Mouse (Mus musculus) embryonic facial prominence, embryonic 14.5 days (tissue): ENCODE measurements around the gene Hinfp. TPM values are rescaled to one million over a fixed set of nuclear protein-coding genes. Genes with fewer than 3 reads are reported as not detected.

Source experiments
- ATAC-seq: fragments of 200-750 bp; cut with Nextera tagmentation; 2 replicates; pipeline ENCODE4 v1.8.0; 2017; ENCODE audit warnings: low read depth, moderate number of reproducible peaks, moderate TSS enrichment
- DNase-seq: peaks from one replicate; pipeline ENCODE4 v3.0.0-alpha.2; 2015; ENCODE audit warnings: low spot score
- H3K27ac ChIP-seq: fragments of 300-500 bp; sonication (generic); replicated peaks from 2 replicates; pipeline ENCODE4 v1.5.1; 2014; ENCODE audit warnings: low read depth, mild to moderate bottlenecking, low read length, moderate library complexity
- H3K27me3 ChIP-seq: fragments of 300-500 bp; sonication (generic); replicated peaks from 2 replicates; pipeline ENCODE4 v1.6.1; 2014; ENCODE audit warnings: low read length; ENCODE audit not compliant: control insufficient read depth, insufficient read depth
- H3K36me3 ChIP-seq: fragments of 300-500 bp; sonication (generic); 2 replicates; pipeline ENCODE4 v1.6.1; 2014; ENCODE audit warnings: low read length, mixed read lengths; ENCODE audit not compliant: control insufficient read depth, insufficient read depth
- H3K4me1 ChIP-seq: fragments of 300-500 bp; sonication (generic); 2 replicates; pipeline ENCODE4 v1.6.1; 2014; ENCODE audit warnings: antibody characterized with exemption, low read length; ENCODE audit not compliant: control insufficient read depth, insufficient read depth
- H3K4me2 ChIP-seq: fragments of 300-500 bp; sonication (generic); 2 replicates; pipeline ENCODE4 v1.6.1; 2014; ENCODE audit warnings: low read depth, mild to moderate bottlenecking, low read length, moderate library complexity, mixed read lengths
- H3K4me3 ChIP-seq: fragments of 300-500 bp; sonication (generic); 2 replicates; pipeline ENCODE4 v1.5.1; 2014; ENCODE audit warnings: low read depth, mild to moderate bottlenecking, low read length
- H3K9ac ChIP-seq: fragments of 300-500 bp; sonication (generic); 2 replicates; pipeline ENCODE4 v1.6.1; 2014; ENCODE audit warnings: low read depth, mild to moderate bottlenecking, low read length, moderate library complexity, mixed read lengths
- H3K9me3 ChIP-seq: fragments of 300-500 bp; sonication (generic); 2 replicates; pipeline ENCODE4 v1.6.1; 2016; ENCODE audit warnings: low read length; ENCODE audit not compliant: control insufficient read depth
- WGBS: fragments of 180-500 bp; shearing (Covaris S2); extraction: QIAGEN DNeasy Blood & Tissue Kit; methylation state at CpG from one replicate; pipeline ENCODE4 v1.1.7; 2014; 5-methylcytosine and 5-hydroxymethylcytosine counted together
- microRNA-seq: library from miRNA; unstranded; fragments of <30 nt; microRNA quantifications from one replicate; pipeline ENCODE4, GENCODE M21; 2016; ENCODE audit warnings: borderline number of aligned reads
- polyA plus RNA-seq: library from polyadenylated mRNA; unstranded; fragments of >200 nt; fragmentation: Nextera tagmentation; extraction: Ambion mirVana; gene quantifications from 2 replicates; pipeline ENCODE4 v1.2.1, GENCODE M21; 2014

The Hinfp gene
- polyA plus RNA-seq, 1 experiment from 2014 or later = 15.6 TPM

DNA sequence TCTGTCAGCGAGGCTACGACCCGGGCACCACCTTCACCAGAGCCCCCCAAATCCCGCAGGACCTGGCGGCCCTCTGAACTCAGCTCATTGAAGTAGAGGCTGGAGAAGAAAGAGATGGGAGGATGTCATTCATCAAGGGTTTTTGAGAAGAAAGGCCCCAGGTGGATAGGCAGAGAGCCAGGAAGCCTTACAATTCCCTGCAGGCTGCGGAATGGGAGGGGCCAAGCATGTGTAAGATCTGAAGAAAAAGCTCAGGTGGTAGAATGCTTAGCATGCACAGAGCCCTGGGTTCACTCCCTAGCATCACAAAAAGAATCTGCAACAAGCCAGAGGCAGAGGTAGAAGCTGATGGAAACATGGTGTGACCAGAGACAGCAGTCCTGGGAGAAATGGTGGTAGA is 52.0 kb downstream of the Hinfp start:
- Histone ChIP-seq H3K9me3 (no peaks in the 10 kb centered on the region), H3K27me3 (no peaks in the 10 kb centered on the region), H3K4me3 (no peak overlapping the region), H3K4me2 (no peak overlapping the region), H3K4me1 (peaks cover 16% of the 10 kb centered on the region), H3K27ac (no peak overlapping the region), H3K36me3 (no peaks in the 10 kb centered on the region), H3K9ac (no peak overlapping the region)
- DNase-seq (peak; percentile 55), ATAC-seq (no peak)
- 59% methylated on average over 6 of the region's 6 CpGs for WGBS

DNA sequence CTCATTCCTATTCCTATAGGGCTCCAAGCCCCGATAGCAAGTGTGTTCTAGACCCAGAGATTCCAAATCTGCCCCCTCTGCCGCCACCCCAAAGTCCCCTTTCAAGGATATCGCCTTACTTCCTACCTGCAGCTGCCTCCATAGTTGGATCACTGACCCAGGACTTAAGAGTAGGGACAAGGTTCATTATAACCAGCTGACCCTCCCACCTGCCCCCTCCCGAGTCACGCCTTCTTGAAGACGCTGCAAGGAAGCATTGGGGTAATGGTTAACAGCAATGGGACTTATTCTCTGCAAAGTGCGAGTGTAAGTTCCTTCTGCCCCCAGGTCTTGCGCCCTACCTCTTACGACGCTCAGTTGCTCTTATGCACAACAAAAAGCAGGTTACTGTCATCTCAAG is 54.2 kb downstream of the Hinfp start, which contains the start of gene Pdzd3:
Gene Pdzd3 (minus strand): TSS at position 158 of the 400 bp plus-strand sequence.
- Histone ChIP-seq H3K27ac (no peak within 1 kb of the TSS), H3K4me2 (no peak within 1 kb of the TSS), H3K36me3 (no peaks in the 10 kb centered on the region), H3K9me3 (no peaks in the 10 kb centered on the region), H3K4me3 (no peak within 1 kb of the TSS), H3K9ac (no peak within 1 kb of the TSS), H3K4me1 (peaks cover 16% of the 10 kb centered on the region), H3K27me3 (no peaks in the 10 kb centered on the region)
- 76% methylated on average over 10 of the region's 10 CpGs for WGBS
- no peak for DNase-seq
- no peak for ATAC-seq

DNA sequence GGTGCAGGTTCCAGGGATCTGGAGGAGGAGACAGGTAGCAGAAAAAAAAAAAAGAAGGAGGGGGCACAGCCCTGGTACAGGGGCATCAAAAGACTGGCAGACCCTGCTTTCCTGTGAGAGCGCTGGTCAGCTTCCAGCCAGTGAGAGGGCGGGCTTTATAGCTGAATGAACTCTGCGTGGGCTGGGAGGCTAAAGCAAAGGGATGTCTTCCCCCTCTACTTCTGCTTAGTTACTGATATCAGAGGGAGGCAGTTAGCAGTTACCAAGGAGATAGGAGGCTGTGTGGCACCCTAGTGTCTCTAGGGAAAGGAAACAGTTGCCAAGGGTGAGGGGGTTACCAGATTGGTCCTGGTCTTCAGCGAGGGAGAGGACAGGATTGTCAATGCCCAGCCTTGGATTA is 55.0 kb downstream of the Hinfp start:
- Histone ChIP-seq H3K4me1 (peaks cover 16% of the 10 kb centered on the region), H3K36me3 (no peaks in the 10 kb centered on the region), H3K9ac (no peak overlapping the region), H3K27me3 (no peaks in the 10 kb centered on the region), H3K27ac (no peak overlapping the region), H3K4me2 (no peak overlapping the region), H3K9me3 (no peaks in the 10 kb centered on the region), H3K4me3 (no peak overlapping the region)
- ATAC-seq = no peak
- DNase-seq = no peak
- WGBS = 79% methylated on average over 4 of the region's 4 CpGs

DNA sequence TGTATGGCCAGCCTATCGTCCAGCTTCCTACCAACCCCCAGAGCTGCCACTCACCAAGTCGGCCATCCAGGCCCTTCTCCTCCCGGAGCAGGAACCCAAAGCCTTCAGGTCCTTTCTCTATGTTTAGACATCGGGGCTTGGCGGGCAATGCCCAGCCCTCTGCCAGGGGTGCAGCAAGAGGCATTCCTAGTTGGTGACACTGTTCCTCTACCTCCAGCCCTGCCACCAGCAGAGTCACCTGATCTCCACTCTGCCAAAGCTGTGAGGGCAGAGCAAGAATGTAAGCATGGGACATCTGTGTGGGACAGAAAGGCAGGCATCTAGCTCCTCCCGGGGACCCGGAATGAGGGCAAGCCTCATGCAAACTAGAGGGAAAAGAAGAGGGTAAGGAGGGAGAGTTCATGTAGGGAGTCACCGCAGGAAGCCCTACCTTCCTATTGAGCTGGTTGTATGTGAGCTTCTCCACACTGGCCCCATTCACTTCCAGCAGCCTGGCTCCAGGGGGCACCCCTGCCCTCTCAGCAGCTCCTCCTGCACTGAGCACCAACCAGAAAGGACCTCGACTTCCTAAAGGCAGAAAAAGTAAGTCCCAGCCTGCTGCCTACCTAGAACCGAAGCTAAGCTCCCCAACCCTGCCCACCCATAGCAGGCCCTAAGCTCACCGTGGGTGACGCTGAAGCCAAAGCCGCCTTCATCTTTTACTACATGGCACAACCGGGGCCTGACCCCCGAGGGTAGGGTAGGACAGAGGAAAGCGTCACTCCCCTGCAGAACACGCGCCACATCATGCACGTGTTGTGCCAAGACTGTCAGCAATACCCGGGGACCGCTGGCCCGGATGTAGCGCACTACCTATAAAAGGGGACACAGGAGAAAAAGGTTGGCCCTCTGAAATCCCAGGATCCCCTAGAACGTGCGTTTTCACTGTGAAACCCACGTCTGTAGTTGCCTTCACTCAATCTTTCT is 56.0 kb downstream of the Hinfp start:
- Histone ChIP-seq H3K27ac (no peak overlapping the region), H3K9me3 (no peaks in the 10 kb centered on the region), H3K9ac (no peak overlapping the region), H3K36me3 (no peaks in the 10 kb centered on the region), H3K4me2 (no peak overlapping the region), H3K4me3 (no peak overlapping the region), H3K27me3 (no peaks in the 10 kb centered on the region), H3K4me1 (peaks cover 8% of the 10 kb centered on the region)
- peak; percentile 87 for ATAC-seq
- WGBS = 52% methylated on average over 26 of the region's 26 CpGs
- peak; percentile 75 for DNase-seq

GRCm38 (mm10) chr9:44247907-44248306 is 57.6 kb downstream of the Hinfp start:
- no peak for DNase-seq
- Histone ChIP-seq H3K27ac (no peak overlapping the region), H3K4me3 (no peak overlapping the region), H3K9ac (no peak overlapping the region), H3K4me1 (no peaks in the 10 kb centered on the region), H3K36me3 (no peaks in the 10 kb centered on the region), H3K9me3 (no peaks in the 10 kb centered on the region), H3K27me3 (no peaks in the 10 kb centered on the region), H3K4me2 (no peak overlapping the region)
- WGBS = 82% methylated on average over 6 of the region's 6 CpGs
- ATAC-seq = no peak

GRCm38 (mm10) chr9:44243621-44244020 is 61.9 kb downstream of the Hinfp start:
- Histone ChIP-seq H3K9ac (no peak overlapping the region), H3K9me3 (no peaks in the 10 kb centered on the region), H3K4me3 (no peak overlapping the region), H3K4me2 (no peak overlapping the region), H3K36me3 (no peaks in the 10 kb centered on the region), H3K27ac (no peak overlapping the region), H3K27me3 (no peaks in the 10 kb centered on the region), H3K4me1 (no peaks in the 10 kb centered on the region)
- DNase-seq = no peak
- ATAC-seq = no peak
- WGBS = 48% methylated on average over 2 of the region's 2 CpGs

Small RNA genes lying within 50 kb of the gene (microRNA-seq; reads per million reads assigned to microRNA genes)
- not detected for gene Gm44335

Other genes starting within 250 kb of the Hinfp start
- gene Usp2, start 238.7 kb downstream of the Hinfp start, polyA plus RNA-seq = 22.8 and 39.4 TPM in 2 replicates
- not detected in 2 replicates for gene Mfrp, start 203.9 kb downstream of the Hinfp start, polyA plus RNA-seq
- gene C1qtnf5, start 198.4 kb downstream of the Hinfp start, polyA plus RNA-seq = 4.8 and 5.2 TPM in 2 replicates
- 0.22 and 0.35 TPM in 2 replicates for gene Gm49380, start 192.2 kb downstream of the Hinfp start, polyA plus RNA-seq
- 61.4 and 73.4 TPM in 2 replicates for gene Rnf26, start 192.2 kb downstream of the Hinfp start, polyA plus RNA-seq
- 47.0 and 47.5 TPM in 2 replicates for gene Mcam, start 171.2 kb downstream of the Hinfp start, polyA plus RNA-seq
- gene Cbl, start 71.6 kb downstream of the Hinfp start, polyA plus RNA-seq = 15.3 and 17.1 TPM in 2 replicates
- gene Ccdc153, start 65.0 kb downstream of the Hinfp start, polyA plus RNA-seq = 0.96 and 10.0 TPM in 2 replicates
- 0.12 and 0.15 TPM in 2 replicates for gene Pdzd3, start 54.2 kb downstream of the Hinfp start, polyA plus RNA-seq
- 9.7 and 13.2 TPM in 2 replicates for gene Nlrx1, start 37.1 kb downstream of the Hinfp start, polyA plus RNA-seq
- 4.5 and 5.1 TPM in 2 replicates for gene Abcg4, start 17.1 kb downstream of the Hinfp start, polyA plus RNA-seq
- gene C2cd2l, start 14.6 kb upstream of the Hinfp start, polyA plus RNA-seq = 7.3 and 9.5 TPM in 2 replicates
- gene Dpagt1, start 20.3 kb upstream of the Hinfp start, polyA plus RNA-seq = 34.3 and 34.9 TPM in 2 replicates
- gene H2afx, start 29.0 kb upstream of the Hinfp start, polyA plus RNA-seq = 202 and 227 TPM in 2 replicates
- gene Hmbs, start 38.6 kb upstream of the Hinfp start, polyA plus RNA-seq = 98.5 and 99.9 TPM in 2 replicates
- 24.5 and 25.8 TPM in 2 replicates for gene Vps11, start 56.0 kb upstream of the Hinfp start, polyA plus RNA-seq
- gene Hyou1, start 73.8 kb upstream of the Hinfp start, polyA plus RNA-seq = 29.6 and 30.0 TPM in 2 replicates
- 19.0 and 20.1 TPM in 2 replicates for gene Slc37a4, start 91.2 kb upstream of the Hinfp start, polyA plus RNA-seq
- 2,445 and 2,627 TPM in 2 replicates for gene Rps25, start 101.5 kb upstream of the Hinfp start, polyA plus RNA-seq
- gene Trappc4, start 101.9 kb upstream of the Hinfp start, polyA plus RNA-seq = 130 and 133 TPM in 2 replicates
- gene Ccdc84, start 112.9 kb upstream of the Hinfp start, polyA plus RNA-seq = 19.4 and 23.6 TPM in 2 replicates
- gene Foxr1, start 135.5 kb upstream of the Hinfp start, polyA plus RNA-seq = not detected in 2 replicates
- gene Upk2, start 149.3 kb upstream of the Hinfp start, polyA plus RNA-seq = 1.7 and 2.3 TPM in 2 replicates
- gene Bcl9l, start 177.2 kb upstream of the Hinfp start, polyA plus RNA-seq = 16.9 and 18.7 TPM in 2 replicates